Mouse (Mus musculus) embryonic facial prominence, embryonic 14.5 days (tissue): ENCODE results near the gene Eya3. TPM values are rescaled to one million over a fixed set of nuclear protein-coding genes. Genes with fewer than 3 reads are reported as not detected.
"Not testable (repeated sequence)": the region's sequence is repeated elsewhere in the genome, so short reads cannot be mapped to it uniquely, and the experiment has no call there.

Source experiments
- ATAC-seq: fragments of 200-750 bp; cut with Nextera tagmentation; 2 replicates; pipeline ENCODE4 v1.8.0; 2017; ENCODE audit warnings: low read depth, moderate number of reproducible peaks, moderate TSS enrichment
- DNase-seq: peaks from one replicate; pipeline ENCODE4 v3.0.0-alpha.2; 2015; ENCODE audit warnings: low spot score
- H3K27ac ChIP-seq: fragments of 300-500 bp; sonication (generic); replicated peaks from 2 replicates; pipeline ENCODE4 v1.5.1; 2014; ENCODE audit warnings: low read depth, mild to moderate bottlenecking, low read length, moderate library complexity
- H3K27me3 ChIP-seq: fragments of 300-500 bp; sonication (generic); replicated peaks from 2 replicates; pipeline ENCODE4 v1.6.1; 2014; ENCODE audit warnings: low read length; ENCODE audit not compliant: control insufficient read depth, insufficient read depth
- H3K36me3 ChIP-seq: fragments of 300-500 bp; sonication (generic); 2 replicates; pipeline ENCODE4 v1.6.1; 2014; ENCODE audit warnings: low read length, mixed read lengths; ENCODE audit not compliant: control insufficient read depth, insufficient read depth
- H3K4me1 ChIP-seq: fragments of 300-500 bp; sonication (generic); 2 replicates; pipeline ENCODE4 v1.6.1; 2014; ENCODE audit warnings: antibody characterized with exemption, low read length; ENCODE audit not compliant: control insufficient read depth, insufficient read depth
- H3K4me2 ChIP-seq: fragments of 300-500 bp; sonication (generic); 2 replicates; pipeline ENCODE4 v1.6.1; 2014; ENCODE audit warnings: low read depth, mild to moderate bottlenecking, low read length, moderate library complexity, mixed read lengths
- H3K4me3 ChIP-seq: fragments of 300-500 bp; sonication (generic); 2 replicates; pipeline ENCODE4 v1.5.1; 2014; ENCODE audit warnings: low read depth, mild to moderate bottlenecking, low read length
- H3K9ac ChIP-seq: fragments of 300-500 bp; sonication (generic); 2 replicates; pipeline ENCODE4 v1.6.1; 2014; ENCODE audit warnings: low read depth, mild to moderate bottlenecking, low read length, moderate library complexity, mixed read lengths
- H3K9me3 ChIP-seq: fragments of 300-500 bp; sonication (generic); 2 replicates; pipeline ENCODE4 v1.6.1; 2016; ENCODE audit warnings: low read length; ENCODE audit not compliant: control insufficient read depth
- WGBS: fragments of 180-500 bp; shearing (Covaris S2); extraction: QIAGEN DNeasy Blood & Tissue Kit; methylation state at CpG from one replicate; pipeline ENCODE4 v1.1.7; 2014; 5-methylcytosine and 5-hydroxymethylcytosine counted together
- polyA plus RNA-seq: library from polyadenylated mRNA; unstranded; fragments of >200 nt; fragmentation: Nextera tagmentation; extraction: Ambion mirVana; gene quantifications from 2 replicates; pipeline ENCODE4 v1.2.1, GENCODE M21; 2014

Gene Eya3
- polyA plus RNA-seq: 25.1 and 25.5 TPM in 2 replicates

DNA sequence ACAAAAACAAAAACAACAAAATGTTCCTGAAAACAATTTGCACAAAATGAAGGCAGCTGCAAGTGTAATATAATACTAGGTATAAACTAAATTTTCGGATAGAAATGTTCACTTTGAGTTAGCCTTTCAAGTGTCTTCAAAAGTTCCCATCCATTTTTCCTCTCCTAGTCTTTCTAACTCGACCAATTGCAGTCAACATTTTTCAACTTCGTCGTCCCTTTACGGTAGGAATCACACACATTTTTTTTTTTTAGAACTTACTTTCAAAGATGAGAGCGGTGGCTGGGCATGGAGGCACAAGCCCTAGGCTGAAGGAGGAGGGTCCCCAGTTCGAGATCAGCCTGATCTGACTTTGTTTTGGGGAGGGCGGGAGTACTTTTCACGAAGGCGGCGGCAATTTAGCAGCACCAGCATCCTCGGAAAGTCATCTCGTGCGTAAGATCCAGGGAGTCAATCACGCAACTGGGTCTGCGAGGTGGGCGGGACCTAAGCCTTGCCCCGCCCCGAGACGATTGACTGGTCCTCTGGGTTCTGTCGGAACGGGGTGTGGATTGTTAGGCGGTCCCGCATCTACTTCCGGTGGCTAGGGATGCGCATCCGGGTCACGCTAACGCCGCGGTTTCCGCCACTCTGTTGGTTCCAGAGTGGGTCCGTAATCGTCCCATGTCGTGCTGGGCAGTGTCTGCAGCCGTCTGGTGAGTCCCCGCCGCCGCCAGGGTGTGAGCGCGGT lies at the start of gene Eya3:
TSS of gene Eya3 (plus strand) at position 527 of the 730 bp plus-strand sequence.
- Histone ChIP-seq H3K36me3 (0 out of 2 replicates have a peak, but pooled peaks cover 7% of the 10 kb centered on the region), H3K9ac (peak within 1 kb of the TSS; percentile 87), H3K4me2 (peak within 1 kb of the TSS; percentile 70), H3K27me3 (no peaks in the 10 kb centered on the region), H3K9me3 (no peaks in the 10 kb centered on the region), H3K4me3 (peak within 1 kb of the TSS; percentile 84), H3K4me1 (peaks cover 3% of the 10 kb centered on the region; the same call in 1 of the 2 replicates), H3K27ac (peak within 1 kb of the TSS; percentile 86)
- whole genome bisulfite sequencing: under 1% methylated on average over 37 of the region's 41 CpGs
- ATAC-seq (peak; percentile 99), DNase-seq (peak; percentile 99)

DNA sequence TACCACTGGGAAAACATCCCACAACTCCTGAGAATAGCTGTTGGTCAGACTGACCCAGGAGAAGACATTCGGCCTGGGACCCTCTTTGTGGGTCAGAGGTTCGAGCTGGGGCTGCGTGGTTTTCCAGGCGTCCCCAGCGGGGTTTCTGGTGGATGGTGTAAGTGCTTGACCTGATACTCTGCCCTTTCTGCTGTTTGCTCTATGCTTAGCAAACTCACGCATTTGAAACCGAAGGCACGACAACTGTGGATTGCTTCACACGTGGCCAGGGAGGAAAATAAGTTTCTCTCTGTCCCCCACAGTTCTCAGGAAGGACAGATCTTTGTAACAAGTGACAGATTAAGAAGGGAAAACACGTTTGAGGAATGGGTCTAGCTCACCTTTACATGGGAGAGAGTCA lies 48.1 kb upstream of the Eya3 start:
- 80% methylated on average over 10 of the region's 10 CpGs for WGBS
- Histone ChIP-seq H3K36me3 (no peaks in the 10 kb centered on the region), H3K4me2 (no peak overlapping the region), H3K9ac (no peak overlapping the region), H3K27ac (no peak overlapping the region), H3K27me3 (no peaks in the 10 kb centered on the region), H3K9me3 (no peaks in the 10 kb centered on the region), H3K4me3 (no peak overlapping the region), H3K4me1 (no peaks in the 10 kb centered on the region)
- DNase-seq (no peak), ATAC-seq (no peak)

DNA sequence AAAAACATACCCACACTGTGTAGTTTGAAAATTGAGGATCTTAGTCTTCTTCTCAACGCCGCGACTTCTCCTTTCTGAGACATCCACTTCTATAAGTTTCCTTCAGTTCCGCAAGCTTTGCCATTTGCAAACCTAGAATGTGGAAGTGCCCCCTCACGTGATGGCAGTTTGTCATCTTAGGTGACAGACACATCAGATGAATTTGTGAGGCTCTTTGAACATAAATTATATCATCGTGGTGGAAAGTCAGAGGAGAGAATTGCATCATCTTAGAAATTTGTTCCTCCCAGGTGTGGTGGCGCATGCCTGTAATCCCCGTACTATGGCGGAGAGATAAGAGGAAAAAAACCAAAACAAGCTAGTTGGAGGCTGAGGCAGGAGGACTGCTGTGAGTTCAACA lies 45.8 kb upstream of the Eya3 start:
- Histone ChIP-seq H3K9me3 (no peaks in the 10 kb centered on the region), H3K27me3 (no peaks in the 10 kb centered on the region), H3K4me1 (no peaks in the 10 kb centered on the region), H3K4me3 (no peak overlapping the region), H3K9ac (no peak overlapping the region), H3K4me2 (no peak overlapping the region), H3K27ac (no peak overlapping the region), H3K36me3 (no peaks in the 10 kb centered on the region)
- WGBS: 92% methylated on average over 9 of the region's 9 CpGs
- ATAC-seq: no peak
- peak; percentile 9 for DNase-seq

DNA sequence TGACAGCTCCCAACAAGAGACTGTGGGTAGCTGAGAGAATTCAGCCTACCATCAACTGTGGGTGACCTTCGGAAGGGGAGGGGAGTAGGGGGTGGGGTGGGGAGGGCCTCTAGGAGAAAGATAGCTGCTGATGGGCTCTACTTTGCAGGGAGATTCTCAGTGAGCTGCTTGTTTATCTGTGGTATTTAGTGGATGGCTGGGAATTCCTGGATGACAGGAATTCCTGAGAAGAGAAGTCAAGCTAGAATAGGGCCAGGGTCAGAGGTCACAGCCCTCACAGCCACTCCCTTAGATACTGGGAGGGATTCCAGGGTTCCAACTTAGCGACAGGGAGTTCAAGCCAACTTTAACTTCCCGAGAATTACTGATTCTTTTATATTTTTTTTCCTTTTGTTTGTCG lies 44.6 kb upstream of the Eya3 start:
- no peak for ATAC-seq
- Histone ChIP-seq H3K4me3 (no peak overlapping the region), H3K4me1 (no peaks in the 10 kb centered on the region), H3K4me2 (no peak overlapping the region), H3K27me3 (no peaks in the 10 kb centered on the region), H3K27ac (no peak overlapping the region), H3K9ac (no peak overlapping the region), H3K36me3 (no peaks in the 10 kb centered on the region), H3K9me3 (no peaks in the 10 kb centered on the region)
- WGBS: 30% methylated on average over 4 of the region's 4 CpGs
- no peak for DNase-seq

DNA sequence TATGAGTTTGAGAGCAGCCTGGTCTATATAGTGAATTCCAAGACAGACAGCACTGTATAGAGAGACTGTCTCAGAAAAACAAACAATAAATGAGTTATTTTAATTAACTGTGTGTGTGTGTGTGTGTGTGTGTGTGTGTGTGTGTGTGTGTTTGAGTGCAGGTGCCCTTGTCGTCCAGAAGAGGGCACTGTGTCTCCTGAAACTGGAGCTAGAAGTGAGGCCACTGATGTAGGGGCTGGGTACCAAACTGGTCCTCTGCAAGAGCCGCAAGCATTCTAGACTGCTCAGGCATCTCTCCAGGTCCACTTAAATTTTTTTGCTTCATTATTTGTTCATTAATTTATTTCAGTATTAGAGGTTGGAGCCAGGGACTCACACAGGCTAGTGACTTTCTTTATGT lies 39.9 kb upstream of the Eya3 start:
- Histone ChIP-seq H3K4me2 (no peak overlapping the region), H3K27me3 (no peaks in the 10 kb centered on the region), H3K9me3 (no peaks in the 10 kb centered on the region), H3K36me3 (no peaks in the 10 kb centered on the region), H3K4me1 (no peaks in the 10 kb centered on the region), H3K4me3 (no peak overlapping the region), H3K9ac (no peak overlapping the region), H3K27ac (no peak overlapping the region)
- DNase-seq: no peak
- 94% methylated on average over 2 of the region's 2 CpGs for WGBS
- ATAC-seq: no peak

DNA sequence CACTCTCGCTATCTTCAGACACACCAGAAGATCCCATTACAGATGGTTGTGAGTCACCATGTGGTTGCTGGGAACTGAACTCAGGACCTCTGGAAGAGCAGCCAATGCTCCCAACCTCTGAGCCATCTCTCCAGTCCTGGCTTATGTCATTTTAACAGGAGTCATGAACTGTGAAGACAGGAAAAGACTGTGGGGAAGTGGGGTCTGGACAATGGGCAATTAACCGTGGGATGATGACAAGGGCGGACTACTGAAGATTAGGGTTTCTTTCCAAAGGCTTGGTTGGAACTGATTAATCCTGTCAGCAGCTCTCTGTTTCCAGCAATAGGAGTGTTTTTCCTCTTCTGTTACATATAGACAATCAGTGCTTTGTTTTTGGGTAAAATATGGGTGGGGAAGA lies 39.0 kb upstream of the Eya3 start:
- Histone ChIP-seq H3K27ac (no peak overlapping the region), H3K36me3 (no peaks in the 10 kb centered on the region), H3K4me2 (no peak overlapping the region), H3K9ac (no peak overlapping the region), H3K4me1 (no peaks in the 10 kb centered on the region), H3K27me3 (no peaks in the 10 kb centered on the region), H3K9me3 (no peaks in the 10 kb centered on the region), H3K4me3 (no peak overlapping the region)
- DNase-seq: no peak
- 76% methylated on average over 3 of the region's 3 CpGs for WGBS
- no peak for ATAC-seq

DNA sequence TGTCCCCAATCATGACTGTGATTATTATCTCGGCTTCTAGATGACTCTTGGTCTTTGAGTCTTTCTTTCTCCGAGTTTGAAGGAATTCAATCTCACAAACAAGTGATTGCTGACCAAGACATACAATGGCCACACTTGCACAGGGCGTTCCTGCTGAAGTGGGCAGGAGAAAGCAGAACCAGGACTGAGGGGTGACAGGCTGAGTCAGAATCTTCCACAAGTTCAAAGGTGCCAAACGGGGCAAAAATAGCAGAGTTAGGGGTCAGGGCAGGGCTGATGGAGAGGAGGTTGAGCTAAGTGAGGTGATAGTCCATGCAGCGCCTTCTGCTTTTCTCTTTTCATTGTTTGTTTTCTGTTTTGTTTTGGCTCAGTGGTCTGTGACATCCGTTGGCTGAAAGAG lies 38.3 kb upstream of the Eya3 start:
- WGBS: 86% methylated on average over 6 of the region's 6 CpGs
- H3K9me3 ChIP-seq: no peaks in the 10 kb centered on the region
- H3K27me3 ChIP-seq: no peaks in the 10 kb centered on the region
- H3K36me3 ChIP-seq: no peaks in the 10 kb centered on the region
- H3K4me1 ChIP-seq: no peaks in the 10 kb centered on the region
- no peak overlapping the region for H3K9ac ChIP-seq
- no peak overlapping the region for H3K4me2 ChIP-seq
- H3K27ac ChIP-seq: no peak overlapping the region
- ATAC-seq (no peak), DNase-seq (no peak)
- H3K4me3 ChIP-seq: no peak overlapping the region

DNA sequence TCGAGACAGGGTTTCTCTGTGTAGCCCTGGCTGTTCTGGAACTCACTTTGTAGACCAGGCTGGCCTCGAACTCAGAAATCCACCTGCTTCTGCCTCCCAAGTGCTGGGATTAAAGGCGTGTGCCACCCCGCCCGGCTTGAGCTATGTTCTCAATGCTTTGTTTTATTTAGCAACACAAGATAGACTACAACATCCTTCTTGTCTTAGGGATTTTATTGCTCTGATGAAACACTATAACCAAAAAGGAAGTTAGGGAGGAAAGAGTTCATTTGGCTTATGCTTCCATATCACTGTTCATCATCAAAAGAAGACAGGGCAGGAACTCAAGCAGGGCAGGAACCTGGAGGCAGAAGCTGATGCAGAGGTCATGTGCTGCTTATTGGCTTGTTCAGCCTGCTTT lies 37.5 kb upstream of the Eya3 start:
- not testable (repeated sequence) for H3K9me3 ChIP-seq, H3K27ac ChIP-seq, DNase-seq, H3K4me2 ChIP-seq, H3K36me3 ChIP-seq, H3K4me3 ChIP-seq, H3K9ac ChIP-seq, H3K4me1 ChIP-seq, H3K27me3 ChIP-seq, ATAC-seq
- WGBS: 90% methylated on average over 4 of the region's 5 CpGs

DNA sequence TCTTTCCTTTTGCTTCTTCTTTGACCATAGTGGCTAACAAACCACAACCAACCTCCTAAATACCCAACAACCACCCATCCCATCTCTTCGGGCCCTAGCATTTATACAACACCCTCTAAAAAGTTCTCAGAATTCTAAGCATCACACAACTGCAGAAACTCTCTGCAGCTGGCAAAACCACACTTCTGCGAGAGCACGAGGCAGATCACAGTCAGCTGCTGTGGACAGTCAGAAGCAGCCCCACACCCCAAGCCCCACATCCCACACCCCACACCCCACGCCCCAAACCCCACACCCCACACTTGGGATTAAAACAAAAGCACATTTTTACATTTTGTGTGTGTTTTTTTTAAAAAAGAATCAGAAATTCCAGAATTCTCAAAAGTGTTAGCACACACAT lies 35.3 kb upstream of the Eya3 start:
- DNase-seq (no peak), ATAC-seq (no peak)
- H3K36me3 ChIP-seq: no peaks in the 10 kb centered on the region
- H3K9me3 ChIP-seq: no peaks in the 10 kb centered on the region
- no peak overlapping the region for H3K4me2 ChIP-seq
- H3K4me3 ChIP-seq: no peak overlapping the region
- no peaks in the 10 kb centered on the region for H3K27me3 ChIP-seq
- no peaks in the 10 kb centered on the region for H3K4me1 ChIP-seq
- no peak overlapping the region for H3K9ac ChIP-seq
- H3K27ac ChIP-seq: no peak overlapping the region
- WGBS: 73% methylated on average over 4 of the region's 4 CpGs
